Mouse (Mus musculus): ENCODE measurements around the gene Ltbp3. TPM values are rescaled to one million over a fixed set of nuclear protein-coding genes. Genes with fewer than 3 reads are reported as not detected.
A peak's percentile ranks its signal among the peaks of the same experiment; 100 is the strongest.

Ltbp3 gene
- polyA plus RNA-seq, 1 experiment = 236 TPM

GRCm38 (mm10) chr19:5745756-5746710 is 5.3 kb downstream of the Ltbp3 start:
- Histone ChIP-seq H3K4me1 (ENCODE audit: control insufficient read depth, insufficient read depth, low read length) (peaks cover 4% of the 10 kb centered on the region; the same call in 1 of the 2 replicates), H3K4me3 (replicated peaks; ENCODE audit: extremely low read depth, low read depth, low read length) (no peak overlapping the region)
- TF ChIP-seq CTCF (IDR thresholded peaks at IDR 0.05; ENCODE audit: insufficient read depth, low read length) (no peak), POLR2A (IDR thresholded peaks at IDR 0.05; ENCODE audit: borderline replicate concordance, extremely low read depth, low read depth, low read length) (no peak)
- DNase-seq = peak; percentile 37
- 26% methylated on average over 36 of the region's 36 CpGs for WGBS

- H3K4me3 ChIP-seq (replicated peaks; ENCODE audit: extremely low read depth, low read depth, low read length) = no peak overlapping the region
- peaks cover 6% of the 10 kb centered on the region; the same call in 1 of the 2 replicates for H3K4me1 ChIP-seq (ENCODE audit: control insufficient read depth, insufficient read depth, low read length)
- DNase-seq = no peak
- TF ChIP-seq CTCF (IDR thresholded peaks at IDR 0.05; ENCODE audit: insufficient read depth, low read length) = no peak
- no peak for TF ChIP-seq POLR2A (IDR thresholded peaks at IDR 0.05; ENCODE audit: borderline replicate concordance, extremely low read depth, low read depth, low read length)
- 58% methylated on average over 12 of the region's 12 CpGs for WGBS
These were observed 6.2 kb downstream of the Ltbp3 start for GRCm38 (mm10) chr19:5746907-5747363.

GRCm38 (mm10) chr19:5749476-5749875 is 8.8 kb downstream of the Ltbp3 start:
- H3K4me3 ChIP-seq (replicated peaks; ENCODE audit: extremely low read depth, low read depth, low read length) = no peak overlapping the region
- DNase-seq = no peak
- 69% methylated on average over 6 of the region's 6 CpGs for WGBS
- peaks cover 3% of the 10 kb centered on the region; the same call in 1 of the 2 replicates for H3K4me1 ChIP-seq (ENCODE audit: control insufficient read depth, insufficient read depth, low read length)
- no peak for TF ChIP-seq CTCF (IDR thresholded peaks at IDR 0.05; ENCODE audit: insufficient read depth, low read length)
- no peak for TF ChIP-seq POLR2A (IDR thresholded peaks at IDR 0.05; ENCODE audit: borderline replicate concordance, extremely low read depth, low read depth, low read length)

DNA sequence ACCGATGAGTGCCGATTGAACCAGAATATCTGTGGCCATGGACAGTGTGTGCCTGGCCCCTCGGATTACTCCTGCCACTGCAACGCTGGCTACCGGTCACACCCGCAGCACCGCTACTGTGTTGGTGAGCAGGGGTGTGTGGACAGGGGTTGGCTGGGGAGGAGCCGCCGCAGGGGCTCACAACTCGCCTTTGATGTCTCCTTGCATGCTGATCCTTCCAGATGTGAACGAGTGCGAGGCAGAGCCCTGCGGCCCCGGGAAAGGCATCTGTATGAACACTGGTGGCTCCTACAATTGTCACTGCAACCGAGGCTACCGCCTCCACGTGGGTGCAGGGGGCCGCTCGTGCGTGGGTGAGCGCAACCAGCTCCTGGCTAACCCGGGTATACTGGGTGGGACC is 10.2 kb downstream of the Ltbp3 start:
- no peak for TF ChIP-seq POLR2A (IDR thresholded peaks at IDR 0.05; ENCODE audit: borderline replicate concordance, extremely low read depth, low read depth, low read length)
- TF ChIP-seq CTCF (IDR thresholded peaks at IDR 0.05; ENCODE audit: insufficient read depth, low read length) = no peak
- H3K4me1 ChIP-seq (ENCODE audit: control insufficient read depth, insufficient read depth, low read length) = peaks cover 3% of the 10 kb centered on the region; the same call in 1 of the 2 replicates
- WGBS = 54% methylated on average over 22 of the region's 22 CpGs
- H3K4me3 ChIP-seq (replicated peaks; ENCODE audit: extremely low read depth, low read depth, low read length) = no peak overlapping the region
- no peak for DNase-seq

- peak; percentile 50 for DNase-seq
These were observed 11.0 kb downstream of the Ltbp3 start for GRCm38 (mm10) chr19:5751742-5752141.

DNA sequence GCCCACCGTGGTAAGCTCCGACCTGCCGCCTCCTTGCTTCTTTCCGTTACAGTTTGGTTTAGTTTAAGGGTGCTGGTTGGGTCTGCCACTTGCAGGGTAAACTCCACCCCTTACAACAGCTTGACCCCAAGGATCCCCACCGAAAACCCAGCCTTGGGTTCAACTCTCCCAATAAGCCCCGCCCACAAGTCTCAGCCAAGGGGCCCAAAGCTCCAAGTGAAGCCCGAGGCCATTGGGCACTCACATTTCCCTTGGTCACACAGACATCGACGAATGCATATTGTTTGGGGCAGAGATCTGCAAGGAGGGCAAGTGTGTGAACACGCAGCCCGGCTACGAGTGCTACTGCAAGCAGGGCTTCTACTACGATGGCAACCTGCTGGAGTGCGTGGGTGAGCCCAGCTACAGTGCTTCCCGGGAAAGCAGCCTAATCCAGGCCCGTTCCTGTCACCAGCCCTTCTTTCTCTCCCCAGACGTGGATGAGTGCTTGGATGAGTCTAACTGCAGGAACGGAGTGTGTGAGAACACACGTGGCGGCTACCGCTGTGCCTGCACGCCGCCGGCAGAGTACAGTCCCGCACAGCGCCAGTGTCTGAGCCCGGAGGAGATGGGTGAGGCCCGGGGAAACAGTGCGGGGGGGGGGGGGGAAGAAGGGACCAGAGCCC is 15.7 kb downstream of the Ltbp3 start:
- Histone ChIP-seq H3K4me3 (replicated peaks; ENCODE audit: extremely low read depth, low read depth, low read length) (no peak overlapping the region), H3K4me1 (ENCODE audit: control insufficient read depth, insufficient read depth, low read length) (peaks cover 3% of the 10 kb centered on the region; the same call in 1 of the 2 replicates)
- WGBS = 48% methylated on average over 29 of the region's 29 CpGs
- TF ChIP-seq CTCF (IDR thresholded peaks at IDR 0.05; ENCODE audit: insufficient read depth, low read length) = no peak
- TF ChIP-seq POLR2A (IDR thresholded peaks at IDR 0.05; ENCODE audit: borderline replicate concordance, extremely low read depth, low read depth, low read length) = no peak
- DNase-seq = no peak

More at GRCm38 (mm10) chr19:5751742-5752141, 11.0 kb downstream of the Ltbp3 start:
- Histone ChIP-seq H3K4me3 (replicated peaks; ENCODE audit: extremely low read depth, low read depth, low read length) (no peak overlapping the region), H3K4me1 (ENCODE audit: control insufficient read depth, insufficient read depth, low read length) (peaks cover 3% of the 10 kb centered on the region; the same call in 1 of the 2 replicates)
- TF ChIP-seq POLR2A (IDR thresholded peaks at IDR 0.05; ENCODE audit: borderline replicate concordance, extremely low read depth, low read depth, low read length) (no peak), CTCF (IDR thresholded peaks at IDR 0.05; ENCODE audit: insufficient read depth, low read length) (no peak)
- 23% methylated on average over 20 of the region's 20 CpGs for WGBS

DNA sequence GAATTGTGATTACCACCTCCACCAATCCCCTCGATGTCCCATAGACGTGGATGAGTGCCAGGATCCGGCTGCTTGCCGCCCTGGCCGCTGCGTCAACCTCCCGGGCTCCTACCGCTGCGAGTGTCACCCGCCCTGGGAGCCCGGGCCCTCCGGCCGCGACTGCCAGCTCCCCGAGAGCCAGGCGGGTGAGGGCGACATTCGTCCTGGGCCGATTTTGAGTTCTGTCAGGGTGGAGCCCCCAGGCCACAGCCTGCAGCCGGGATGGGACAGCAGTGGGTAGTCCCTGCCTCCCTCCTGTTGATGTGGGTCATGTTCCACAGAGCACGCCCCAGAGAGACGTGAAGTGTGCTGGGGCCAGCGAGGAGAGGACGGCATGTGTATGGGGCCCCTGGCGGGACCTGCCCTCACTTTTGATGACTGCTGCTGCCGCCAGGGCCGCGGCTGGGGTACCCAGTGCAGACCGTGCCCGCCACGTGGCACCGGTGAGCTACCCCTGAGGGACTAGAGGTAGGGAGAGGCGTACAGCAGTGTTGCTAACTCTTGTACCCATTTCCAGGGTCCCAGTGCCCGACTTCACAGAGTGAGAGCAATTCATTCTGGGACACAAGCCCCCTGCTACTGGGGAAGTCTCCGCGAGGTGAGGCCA is 16.4 kb downstream of the Ltbp3 start:
- H3K4me1 ChIP-seq (ENCODE audit: control insufficient read depth, insufficient read depth, low read length) = no peaks in the 10 kb centered on the region
- no peak for DNase-seq
- TF ChIP-seq CTCF (IDR thresholded peaks at IDR 0.05; ENCODE audit: insufficient read depth, low read length) = no peak
- TF ChIP-seq POLR2A (IDR thresholded peaks at IDR 0.05; ENCODE audit: borderline replicate concordance, extremely low read depth, low read depth, low read length) = no peak
- WGBS = 45% methylated on average over 36 of the region's 36 CpGs
- no peak overlapping the region for H3K4me3 ChIP-seq (replicated peaks; ENCODE audit: extremely low read depth, low read depth, low read length)

GRCm38 (mm10) chr19:5758878-5759403 is 18.2 kb downstream of the Ltbp3 start:
- WGBS = 85% methylated on average over 14 of the region's 14 CpGs
- no peak overlapping the region for H3K4me3 ChIP-seq (replicated peaks; ENCODE audit: extremely low read depth, low read depth, low read length)
- TF ChIP-seq CTCF (IDR thresholded peaks at IDR 0.05; ENCODE audit: insufficient read depth, low read length) = no peak
- DNase-seq = no peak
- no peaks in the 10 kb centered on the region for H3K4me1 ChIP-seq (ENCODE audit: control insufficient read depth, insufficient read depth, low read length)

DNA sequence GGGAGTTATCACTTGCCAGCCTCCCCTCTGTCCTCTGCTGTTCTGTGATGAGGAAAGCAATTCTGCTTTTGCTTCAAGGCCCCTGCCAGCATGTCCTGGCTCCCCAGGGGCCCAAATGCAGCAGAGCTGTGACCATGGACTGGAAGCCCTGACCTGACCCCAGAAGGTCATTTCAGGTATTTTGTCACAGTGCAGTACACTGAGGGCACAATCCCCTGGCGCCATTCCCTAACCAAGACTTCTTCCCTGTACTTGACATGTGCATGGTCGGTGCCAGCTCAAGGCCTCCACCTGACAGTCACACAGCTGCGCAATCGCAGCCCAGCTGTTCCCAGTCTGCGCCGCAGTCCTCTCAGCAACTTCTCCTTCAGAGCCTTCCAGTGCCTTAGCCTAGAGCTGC is 22.5 kb downstream of the Ltbp3 start:
- WGBS = 92% methylated on average over 6 of the region's 6 CpGs
- H3K4me1 ChIP-seq (ENCODE audit: control insufficient read depth, insufficient read depth, low read length) = no peaks in the 10 kb centered on the region
- DNase-seq = no peak
- H3K4me3 ChIP-seq (replicated peaks; ENCODE audit: extremely low read depth, low read depth, low read length) = no peak overlapping the region
- TF ChIP-seq CTCF (IDR thresholded peaks at IDR 0.05; ENCODE audit: insufficient read depth, low read length) = no peak
- TF ChIP-seq POLR2A (IDR thresholded peaks at IDR 0.05; ENCODE audit: borderline replicate concordance, extremely low read depth, low read depth, low read length) = no peak
